Mouse (Mus musculus): ENCODE results near the gene Rnf167.

GRCm38 (mm10) chr11:70638714-70639278, 8.2 kb upstream of the Rnf167 start, which contains the start of gene Gp1ba:
- TF ChIP-seq POLR2A (IDR thresholded peaks at IDR 0.05; ENCODE audit: control insufficient read depth, low read depth, low read length) (no peak), CTCF (IDR thresholded peaks at IDR 0.05; ENCODE audit: control insufficient read depth, insufficient read depth, insufficient replicate concordance, low read depth, low read length) (no peak)
